Mouse (Mus musculus) intestine, postnatal 0 days (tissue): Measurements from ENCODE around the gene Gm7995. TPM values are rescaled to one million over a fixed set of nuclear protein-coding genes. Genes with fewer than 3 reads are reported as not detected.
"Not testable (repeated sequence)": the region's sequence is repeated elsewhere in the genome, so short reads cannot be mapped to it uniquely, and the experiment has no call there.

ENCODE experiments used
- ATAC-seq: fragments of 200-750 bp; cut with Nextera tagmentation; 2 replicates; pipeline ENCODE4 v1.8.0; 2017; ENCODE audit warnings: mild to moderate bottlenecking, moderate TSS enrichment, moderate library complexity
- H3K27ac ChIP-seq: fragments of 300-500 bp; sonication (generic); 2 replicates; pipeline ENCODE4 v1.5.1; 2014; ENCODE audit warnings: mild to moderate bottlenecking, low read depth, low read length, moderate library complexity
- H3K27me3 ChIP-seq: fragments of 300-500 bp; sonication (generic); replicated peaks from 2 replicates; pipeline ENCODE4 v1.6.1; 2014; ENCODE audit warnings: low read length, mixed read lengths; ENCODE audit not compliant: control insufficient read depth, insufficient read depth
- H3K36me3 ChIP-seq: fragments of 300-500 bp; sonication (generic); 2 replicates; pipeline ENCODE4 v1.6.1; 2014; ENCODE audit warnings: mild to moderate bottlenecking, moderate library complexity; ENCODE audit not compliant: control insufficient read depth, insufficient read depth
- H3K4me1 ChIP-seq: fragments of 300-500 bp; sonication (generic); replicated peaks from 2 replicates; pipeline ENCODE4 v1.6.1; 2014; ENCODE audit warnings: antibody characterized with exemption, low read length, mixed read lengths; ENCODE audit not compliant: control insufficient read depth, insufficient read depth
- H3K4me2 ChIP-seq: fragments of 300-500 bp; sonication (generic); replicated peaks from 2 replicates; pipeline ENCODE4 v1.6.1; 2014; ENCODE audit warnings: low read depth, mild to moderate bottlenecking, moderate library complexity
- H3K4me3 ChIP-seq: fragments of 300-500 bp; sonication (generic); 2 replicates; pipeline ENCODE4 v1.5.1; 2014; ENCODE audit warnings: low read depth, low read length
- H3K9ac ChIP-seq: fragments of 300-500 bp; sonication (generic); 2 replicates; pipeline ENCODE4 v1.6.1; 2014; ENCODE audit warnings: mild to moderate bottlenecking, low read depth, low read length
- H3K9me3 ChIP-seq: fragments of 300-500 bp; sonication (generic); 2 replicates; pipeline ENCODE4 v1.6.1; 2016; ENCODE audit warnings: mixed run types; ENCODE audit not compliant: control insufficient read depth
- WGBS: fragments of 180-500 bp; shearing (Covaris S2); extraction: QIAGEN DNeasy Blood & Tissue Kit; methylation state at CpG from one replicate; pipeline ENCODE4 v1.1.7; 2014; 5-methylcytosine and 5-hydroxymethylcytosine counted together
- microRNA-seq: library from miRNA; unstranded; fragments of <30 nt; microRNA quantifications from one replicate; pipeline ENCODE4, GENCODE M21; 2016
- polyA plus RNA-seq: library from polyadenylated mRNA; unstranded; fragments of >200 nt; fragmentation: Nextera tagmentation; extraction: Ambion mirVana; gene quantifications from 2 replicates; pipeline ENCODE4 v1.2.1, GENCODE M21; 2015

The Gm7995 gene
- polyA plus RNA-seq = not detected in 2 replicates

DNA sequence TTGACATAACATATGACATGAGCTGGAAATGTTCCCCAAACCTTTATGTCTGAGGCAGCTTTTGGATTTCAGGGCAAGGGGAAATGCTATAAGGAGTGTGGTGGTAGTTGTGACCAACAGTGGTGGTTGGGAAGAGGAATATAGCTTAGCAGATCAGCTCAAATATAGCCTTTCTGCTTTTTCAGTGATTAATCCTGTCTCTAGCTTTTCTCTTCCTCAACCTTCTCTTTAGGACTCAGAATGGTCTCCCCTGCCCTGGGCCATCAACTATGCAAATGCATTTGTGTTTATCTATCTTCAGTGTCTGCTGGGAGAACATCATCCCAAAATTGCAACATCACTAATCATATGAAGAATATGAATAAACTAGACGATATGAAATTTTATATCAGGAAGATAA, at the start of gene Gm7995:
Gene Gm7995, plus strand, starts transcription at position 301 of the 400 bp plus-strand sequence.
- ATAC-seq, H3K9ac ChIP-seq, H3K27me3 ChIP-seq, H3K4me2 ChIP-seq, H3K36me3 ChIP-seq, H3K4me1 ChIP-seq, H3K4me3 ChIP-seq, H3K9me3 ChIP-seq, H3K27ac ChIP-seq: not testable (repeated sequence)
- WGBS = no CpG with 5 or more reads among the region's 1 CpGs

DNA sequence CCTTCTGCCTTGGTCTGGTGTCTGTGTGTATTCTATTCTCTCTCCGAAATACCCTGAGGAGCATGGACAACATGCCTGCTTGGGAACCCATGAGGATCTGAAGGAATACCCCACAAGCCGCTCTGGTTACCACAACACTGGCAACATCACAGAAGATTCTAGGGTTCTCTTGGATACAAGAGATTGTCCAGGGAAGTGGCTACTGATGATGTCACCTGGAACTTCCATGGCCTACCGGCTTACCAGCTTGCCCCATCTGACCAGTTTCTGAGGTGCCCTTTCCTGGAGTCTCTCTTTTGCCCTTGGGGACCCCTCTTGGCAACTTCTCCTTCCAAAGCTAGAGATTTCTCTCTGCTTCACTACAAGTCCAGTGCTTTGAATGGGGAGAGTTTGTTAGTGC, 12.8 kb upstream of the Gm7995 start, which contains the start of gene Gm9611:
Gene Gm9611, minus strand, starts transcription at position 101 of the 400 bp plus-strand sequence.
- not testable (repeated sequence) for H3K4me2 ChIP-seq, H3K27me3 ChIP-seq, ATAC-seq, H3K9ac ChIP-seq, H3K4me3 ChIP-seq, H3K4me1 ChIP-seq, H3K9me3 ChIP-seq, H3K27ac ChIP-seq, H3K36me3 ChIP-seq
- no CpG with 5 or more reads among the region's 3 CpGs for WGBS

Small RNA genes lying within 50 kb of the gene (microRNA-seq; reads per million reads assigned to microRNA genes)
- gene Gm25208 = not detected
- gene Gm25892 = not detected

Other genes with a start within 250 kb of the Gm7995 start
- not detected in 2 replicates for gene Gm7951, start 192.8 kb upstream of the Gm7995 start, polyA plus RNA-seq
- not detected in 2 replicates for gene Gm17027, start 147.6 kb upstream of the Gm7995 start, polyA plus RNA-seq
- not detected in 2 replicates for gene Gm3573, start 119.4 kb upstream of the Gm7995 start, polyA plus RNA-seq
- not detected in 2 replicates for gene Gm17026, start 50.2 kb upstream of the Gm7995 start, polyA plus RNA-seq
- gene Gm9611, start 12.9 kb upstream of the Gm7995 start, polyA plus RNA-seq = not detected in 2 replicates
- gene Gm8005, start 129.5 kb downstream of the Gm7995 start, polyA plus RNA-seq = not detected in 2 replicates
- gene Gm8011, start 153.7 kb downstream of the Gm7995 start, polyA plus RNA-seq = not detected in 2 replicates
- not detected in 2 replicates for gene Gm8020, start 192.1 kb downstream of the Gm7995 start, polyA plus RNA-seq
- gene Gm8024, start 214.1 kb downstream of the Gm7995 start, polyA plus RNA-seq = not detected in 2 replicates